Mouse (Mus musculus) bone marrow macrophage, adult 2 months (primary cell): ENCODE measurements at regions not wholly inside any gene's neighbourhood (a gene's known extent, or its start where the extent isn't known, plus 50 kb on each side); places are given as distances from the start of the nearest gene placed in this dataset.

Experiments
- H3K27ac ChIP-seq: 2 replicates; pipeline ENCODE4 v1.5.1; 2012; ENCODE audit warnings: low read depth, low read length; ENCODE audit not compliant: insufficient read depth
- H3K4me1 ChIP-seq: 2 replicates; pipeline ENCODE4 v1.6.1; 2012; ENCODE audit warnings: low read length; ENCODE audit not compliant: control insufficient read depth, insufficient read depth
- H3K4me3 ChIP-seq: 2 replicates; pipeline ENCODE4 v1.5.1; 2012; ENCODE audit warnings: mild to moderate bottlenecking, low read length, moderate library complexity; ENCODE audit not compliant: insufficient read depth
- CTCF ChIP-seq: IDR thresholded peaks from 2 replicates; pipeline ENCODE4 v1.5.1; 2012; ENCODE audit warnings: low read depth, mild to moderate bottlenecking, low read length, moderate library complexity
- POLR2A ChIP-seq: IDR thresholded peaks from 2 replicates; pipeline ENCODE4 v1.6.1; 2012; ENCODE audit warnings: mild to moderate bottlenecking, low read depth, low read length, borderline replicate concordance

- no peak for TF ChIP-seq CTCF
- no peak for TF ChIP-seq POLR2A
- Histone ChIP-seq H3K4me1 (no peaks in the 10 kb centered on the region), H3K27ac (no peak overlapping the region), H3K4me3 (no peak overlapping the region)
These were observed 367.4 kb upstream of the Hnrnpa3 start for GRCm38 (mm10) chr2:75291674-75292073.

- H3K4me1 ChIP-seq, result no peaks in the 10 kb centered on the region
- no peak for TF ChIP-seq CTCF
- no peak for TF ChIP-seq POLR2A
- H3K27ac ChIP-seq, result no peak overlapping the region
- no peak overlapping the region for H3K4me3 ChIP-seq
These were observed 352.2 kb upstream of the Hnrnpa3 start for GRCm38 (mm10) chr2:75306821-75307220.

- TF ChIP-seq POLR2A (no peak), CTCF (no peak)
- H3K4me1 ChIP-seq, result no peaks in the 10 kb centered on the region
These were observed 347.9 kb upstream of the Hnrnpa3 start for GRCm38 (mm10) chr2:75311191-75311590.

GRCm38 (mm10) chr2:75312246-75312645 lies 346.8 kb upstream of the Hnrnpa3 start:
- no peak overlapping the region for H3K27ac ChIP-seq
- no peaks in the 10 kb centered on the region for H3K4me1 ChIP-seq
- no peak overlapping the region for H3K4me3 ChIP-seq
- no peak for TF ChIP-seq POLR2A
- no peak for TF ChIP-seq CTCF

More at GRCm38 (mm10) chr2:75311191-75311590, 347.9 kb upstream of the Hnrnpa3 start:
- H3K4me3 ChIP-seq, result no peak overlapping the region
- H3K27ac ChIP-seq, result no peak overlapping the region

- no peak overlapping the region for H3K4me3 ChIP-seq
- H3K4me1 ChIP-seq, result no peaks in the 10 kb centered on the region
- no peak for TF ChIP-seq CTCF
- TF ChIP-seq POLR2A, result no peak
These were observed 343.7 kb upstream of the Hnrnpa3 start for GRCm38 (mm10) chr2:75315341-75315740.

GRCm38 (mm10) chr2:75318190-75318589 lies 340.9 kb upstream of the Hnrnpa3 start:
- no peak overlapping the region for H3K4me3 ChIP-seq
- no peak for TF ChIP-seq POLR2A
- no peak for TF ChIP-seq CTCF
- H3K4me1 ChIP-seq, result no peaks in the 10 kb centered on the region

More at GRCm38 (mm10) chr2:75315341-75315740, 343.7 kb upstream of the Hnrnpa3 start:
- H3K27ac ChIP-seq, result no peak overlapping the region

GRCm38 (mm10) chr2:75324146-75324749 lies 334.8 kb upstream of the Hnrnpa3 start:
- Histone ChIP-seq H3K27ac (no peak overlapping the region), H3K4me1 (no peaks in the 10 kb centered on the region), H3K4me3 (no peak overlapping the region)
- TF ChIP-seq POLR2A (no peak), CTCF (no peak)

More at GRCm38 (mm10) chr2:75318190-75318589, 340.9 kb upstream of the Hnrnpa3 start:
- H3K27ac ChIP-seq, result no peak overlapping the region

GRCm38 (mm10) chr2:75329598-75329997 lies 329.5 kb upstream of the Hnrnpa3 start:
- no peak for TF ChIP-seq POLR2A
- TF ChIP-seq CTCF, result no peak
- H3K4me3 ChIP-seq, result no peak overlapping the region
- H3K27ac ChIP-seq, result no peak overlapping the region
- H3K4me1 ChIP-seq, result no peaks in the 10 kb centered on the region

- TF ChIP-seq POLR2A (no peak), CTCF (no peak)
- H3K27ac ChIP-seq, result no peak overlapping the region
- H3K4me3 ChIP-seq, result no peak overlapping the region
- H3K4me1 ChIP-seq, result no peaks in the 10 kb centered on the region
These were observed 317.8 kb upstream of the Hnrnpa3 start for GRCm38 (mm10) chr2:75341310-75341709.

GRCm38 (mm10) chr2:75341726-75342280 lies 317.3 kb upstream of the Hnrnpa3 start:
- Histone ChIP-seq H3K4me1 (no peaks in the 10 kb centered on the region), H3K4me3 (no peak overlapping the region), H3K27ac (no peak overlapping the region)
- no peak for TF ChIP-seq CTCF
- no peak for TF ChIP-seq POLR2A
